Mouse (Mus musculus): ENCODE measurements around the gene Ssxb3. TPM values are rescaled to one million over a fixed set of nuclear protein-coding genes. Genes with fewer than 3 reads are reported as not detected.
"Not testable (repeated sequence)": the region's sequence is repeated elsewhere in the genome, so short reads cannot be mapped to it uniquely, and the experiment has no call there.

Ssxb3 gene
- total RNA-seq (2012; rRNA removed), result not detected in 2 replicates

- H3K27ac ChIP-seq (ENCODE audit: insufficient read depth, low read depth, low read length, poor library complexity, severe bottlenecking); H3K36me3 ChIP-seq (ENCODE audit: control insufficient read depth, insufficient read depth, low read length, poor library complexity, severe bottlenecking); H3K9ac ChIP-seq (ENCODE audit: insufficient read depth, low read depth, low read length, poor library complexity, severe bottlenecking); H3K4me3 ChIP-seq (ENCODE audit: insufficient read depth in 1 of 2, low read depth in 1 of 2, low read length in 2 of 2, poor library complexity in 1 of 2, severe bottlenecking in 1 of 2); H3K9me3 ChIP-seq (ENCODE audit: control insufficient read depth, insufficient read depth, low read depth, low read length); in situ Hi-C loops (cut with MboI; ENCODE audit: low sequenced_read_pairs in 2 of 2, unreplicated experiment in 2 of 2); H3K4me1 ChIP-seq (ENCODE audit: control insufficient read depth in 2 of 2, insufficient read depth in 2 of 2, low read length in 2 of 2, poor library complexity in 1 of 2); DNase-seq (ENCODE audit: low read depth, low spot score): not testable (repeated sequence)
Observed at GRCm38 (mm10) chrX:8591716-8592115, at the start of gene Ssxb3. TSS of gene Ssxb3 (minus strand) at chrX:8591816.

DNA sequence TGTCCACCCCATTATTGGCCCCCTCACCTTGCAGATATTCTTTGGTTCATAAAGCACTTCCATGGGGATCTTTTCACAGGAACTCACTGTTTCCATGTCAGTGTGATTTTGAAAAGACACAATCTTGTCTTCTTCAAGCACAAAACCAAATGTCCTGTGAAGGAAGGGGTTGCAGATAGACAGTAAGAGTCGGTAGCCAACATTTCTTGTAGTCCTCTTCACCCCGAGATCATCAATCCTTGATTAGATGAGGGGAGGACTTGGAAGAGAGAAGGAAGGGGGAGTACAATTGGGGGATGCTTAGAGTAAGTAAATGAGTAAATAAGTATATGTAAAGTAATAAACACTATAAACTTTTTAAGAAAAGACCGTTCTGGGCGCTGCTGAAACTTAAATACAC is 43.5 kb downstream of the Ssxb3 start, which contains the start of gene Ssxb6:
Gene Ssxb6 (minus strand): TSS at position 101 of the 400 bp plus-strand sequence.
- H3K4me1 ChIP-seq (ENCODE audit: control insufficient read depth in 2 of 2, insufficient read depth in 2 of 2, low read length in 2 of 2, poor library complexity in 1 of 2); H3K36me3 ChIP-seq (ENCODE audit: control insufficient read depth, insufficient read depth, low read length, poor library complexity, severe bottlenecking); H3K4me3 ChIP-seq (ENCODE audit: insufficient read depth in 1 of 2, low read depth in 1 of 2, low read length in 2 of 2, poor library complexity in 1 of 2, severe bottlenecking in 1 of 2); DNase-seq (ENCODE audit: low read depth, low spot score); in situ Hi-C loops (cut with MboI; ENCODE audit: low sequenced_read_pairs in 2 of 2, unreplicated experiment in 2 of 2); H3K9ac ChIP-seq (ENCODE audit: insufficient read depth, low read depth, low read length, poor library complexity, severe bottlenecking); H3K9me3 ChIP-seq (ENCODE audit: control insufficient read depth, insufficient read depth, low read depth, low read length); H3K27ac ChIP-seq (ENCODE audit: insufficient read depth, low read depth, low read length, poor library complexity, severe bottlenecking): not testable (repeated sequence)

Other genes starting within 250 kb of the Ssxb3 start
- not detected in 2 replicates for gene Ssxb9, start 224.8 kb downstream of the Ssxb3 start, total RNA-seq (2012; rRNA removed)
- gene Ssxb1, start 178.5 kb downstream of the Ssxb3 start, total RNA-seq (2012; rRNA removed), result not detected in 2 replicates
- gene Ssxb2, start 130.1 kb downstream of the Ssxb3 start, total RNA-seq (2012; rRNA removed), result not detected in 2 replicates
- gene Gm14459, start 66.9 kb downstream of the Ssxb3 start, total RNA-seq (2012; rRNA removed), result not detected in 2 replicates
- gene Ssxb6, start 43.6 kb downstream of the Ssxb3 start, total RNA-seq (2012; rRNA removed), result not detected in 2 replicates
- not detected in 2 replicates for gene Ssxb8, start 99.0 kb upstream of the Ssxb3 start, total RNA-seq (2012; rRNA removed)
- not detected in 2 replicates for gene Ssx9, start 156.6 kb upstream of the Ssxb3 start, total RNA-seq (2012; rRNA removed)
- gene Ssxb5, start 211.9 kb upstream of the Ssxb3 start, total RNA-seq (2012; rRNA removed), result not detected in 2 replicates